Mouse (Mus musculus): ENCODE measurements around the gene Ampd2. TPM values are rescaled to one million over a fixed set of nuclear protein-coding genes. Genes with fewer than 3 reads are reported as not detected.

The Ampd2 gene
- polyA plus RNA-seq, 1 experiment from 2014 or later: 71.2 TPM

Other genes with a start within 250 kb of the Ampd2 start
- not detected in 2 replicates for gene Eps8l3, start 209.4 kb downstream of the Ampd2 start, polyA plus RNA-seq (2015; fragmentation: Nextera tagmentation; extraction: Ambion mirVana)
- 225 and 239 TPM in 2 replicates for gene Gstm5, start 190.8 kb downstream of the Ampd2 start, polyA plus RNA-seq (2015; fragmentation: Nextera tagmentation; extraction: Ambion mirVana)
- gene Gstm7, start 154.8 kb downstream of the Ampd2 start, polyA plus RNA-seq (2015; fragmentation: Nextera tagmentation; extraction: Ambion mirVana): 44.7 and 62.2 TPM in 2 replicates
- 21.2 and 23.2 TPM in 2 replicates for gene Gstm6, start 142.9 kb downstream of the Ampd2 start, polyA plus RNA-seq (2015; fragmentation: Nextera tagmentation; extraction: Ambion mirVana)
- gene Gstm3, start 117.4 kb downstream of the Ampd2 start, polyA plus RNA-seq (2015; fragmentation: Nextera tagmentation; extraction: Ambion mirVana): not detected in 2 replicates
- 6.5 and 7.7 TPM in 2 replicates for gene Gstm2, start 100.2 kb downstream of the Ampd2 start, polyA plus RNA-seq (2015; fragmentation: Nextera tagmentation; extraction: Ambion mirVana)
- gene Gstm1, start 68.7 kb downstream of the Ampd2 start, polyA plus RNA-seq (2015; fragmentation: Nextera tagmentation; extraction: Ambion mirVana): 86.7 and 139 TPM in 2 replicates
- 22.2 and 23.1 TPM in 2 replicates for gene Gstm4, start 41.8 kb downstream of the Ampd2 start, polyA plus RNA-seq (2015; fragmentation: Nextera tagmentation; extraction: Ambion mirVana)
- gene Gnat2, start 6.1 kb upstream of the Ampd2 start, polyA plus RNA-seq (2015; fragmentation: Nextera tagmentation; extraction: Ambion mirVana): 0.15 and 0.19 TPM in 2 replicates
- gene Gnai3, start 59.5 kb upstream of the Ampd2 start, polyA plus RNA-seq (2015; fragmentation: Nextera tagmentation; extraction: Ambion mirVana): 115 and 125 TPM in 2 replicates
- gene Gpr61, start 68.2 kb upstream of the Ampd2 start, polyA plus RNA-seq (2015; fragmentation: Nextera tagmentation; extraction: Ambion mirVana): 6.1 and 8.3 TPM in 2 replicates
- 11.8 and 12.6 TPM in 2 replicates for gene Amigo1, start 99.7 kb upstream of the Ampd2 start, polyA plus RNA-seq (2015; fragmentation: Nextera tagmentation; extraction: Ambion mirVana)
- 4.6 and 4.8 TPM in 2 replicates for gene Cyb561d1, start 114.6 kb upstream of the Ampd2 start, polyA plus RNA-seq (2015; fragmentation: Nextera tagmentation; extraction: Ambion mirVana)
- gene Atxn7l2, start 124.3 kb upstream of the Ampd2 start, polyA plus RNA-seq (2015; fragmentation: Nextera tagmentation; extraction: Ambion mirVana): 23.0 and 23.8 TPM in 2 replicates
- 0.30 and 0.67 TPM in 2 replicates for gene Sypl2, start 140.0 kb upstream of the Ampd2 start, polyA plus RNA-seq (2015; fragmentation: Nextera tagmentation; extraction: Ambion mirVana)
- 220 and 238 TPM in 2 replicates for gene Psma5, start 170.3 kb upstream of the Ampd2 start, polyA plus RNA-seq (2015; fragmentation: Nextera tagmentation; extraction: Ambion mirVana)
- 12.4 and 16.2 TPM in 2 replicates for gene Sort1, start 197.4 kb upstream of the Ampd2 start, polyA plus RNA-seq (2015; fragmentation: Nextera tagmentation; extraction: Ambion mirVana)